Mouse (Mus musculus) heart, adult 2 months (tissue): ENCODE results near the gene Lrrc8d. TPM values are rescaled to one million over a fixed set of nuclear protein-coding genes. Genes with fewer than 3 reads are reported as not detected.

Experiments
- DNase-seq, 2 experiments: peaks; one replicate each; pipeline ENCODE4 v3.0.0; 2021
- H3K27ac ChIP-seq: fragments of 200-600 bp; 2 replicates; pipeline ENCODE4 v1.8.1; 2022
- H3K27me3 ChIP-seq: fragments of 200-500 bp; 2 replicates; pipeline ENCODE4 v1.6.1; 2012; ENCODE audit warnings: mild to moderate bottlenecking, low read length, inconsistent platforms, mixed read lengths; ENCODE audit not compliant: control insufficient read depth, insufficient read depth
- H3K36me3 ChIP-seq: fragments of 200-500 bp; 2 replicates; pipeline ENCODE4 v1.6.1; 2012; ENCODE audit warnings: low read length, inconsistent platforms; ENCODE audit not compliant: control insufficient read depth, insufficient read depth
- H3K4me1 ChIP-seq: fragments of 200-500 bp; 2 replicates; pipeline ENCODE4 v1.6.1; 2011; ENCODE audit warnings: low read length; ENCODE audit not compliant: control insufficient read depth, insufficient read depth
- H3K4me3 ChIP-seq: fragments of 200-600 bp; 2 replicates; pipeline ENCODE4 v1.8.1; 2022
- H3K79me2 ChIP-seq: fragments of 200-500 bp; replicated peaks from 2 replicates; pipeline ENCODE4 v1.6.1; 2012; ENCODE audit warnings: mild to moderate bottlenecking, inconsistent platforms, low read length, moderate library complexity, mixed read lengths; ENCODE audit not compliant: control insufficient read depth, insufficient read depth
- H3K9ac ChIP-seq: fragments of 200-500 bp; 2 replicates; pipeline ENCODE4 v1.6.1; 2012; ENCODE audit warnings: low read depth, mild to moderate bottlenecking, control low read depth, inconsistent platforms, low read length, mixed read lengths
- CTCF ChIP-seq: fragments of 200-600 bp; IDR thresholded peaks from 2 replicates; pipeline ENCODE4 v1.8.1; 2022; ENCODE audit warnings: antibody characterized with exemption, mild to moderate bottlenecking, moderate library complexity
- EP300 ChIP-seq: fragments of 200-500 bp; IDR thresholded peaks from 2 replicates; pipeline ENCODE4 v1.6.1; 2011; ENCODE audit warnings: low read depth, low read length, control low read depth; ENCODE audit not compliant: insufficient read depth
- POLR2A ChIP-seq: fragments of 200-500 bp; IDR thresholded peaks from 2 replicates; pipeline ENCODE4 v1.6.1; 2011; ENCODE audit warnings: mild to moderate bottlenecking, low read depth, low read length, control low read depth; ENCODE audit not compliant: insufficient read depth
- WGBS: fragments of 180-500 bp; shearing (Covaris S2); methylation state at CpG from one replicate; pipeline ENCODE4 v1.1.7; 2018; 5-methylcytosine and 5-hydroxymethylcytosine counted together
- intact Hi-C: fragments of 180-260 bp; cut with DNase I; formaldehyde crosslinking; loops from one replicate; pipeline ENCODE4 v1.15.1; 2025
- polyA plus RNA-seq: library from polyadenylated mRNA; depleted of rRNA; stranded (reverse); fragments of >200 nt; gene quantifications from 2 replicates; pipeline ENCODE4 v1.2.3, GENCODE M21; 2012
- total RNA-seq, 2 experiments: library from RNA; stranded (reverse); gene quantifications; 2 replicates each; pipeline ENCODE4 v1.2.3; 2021

Gene Lrrc8d
- total and polyA plus RNA-seq, 3 experiments: 4.3 to 8.8 (median 8.0) TPM

DNA sequence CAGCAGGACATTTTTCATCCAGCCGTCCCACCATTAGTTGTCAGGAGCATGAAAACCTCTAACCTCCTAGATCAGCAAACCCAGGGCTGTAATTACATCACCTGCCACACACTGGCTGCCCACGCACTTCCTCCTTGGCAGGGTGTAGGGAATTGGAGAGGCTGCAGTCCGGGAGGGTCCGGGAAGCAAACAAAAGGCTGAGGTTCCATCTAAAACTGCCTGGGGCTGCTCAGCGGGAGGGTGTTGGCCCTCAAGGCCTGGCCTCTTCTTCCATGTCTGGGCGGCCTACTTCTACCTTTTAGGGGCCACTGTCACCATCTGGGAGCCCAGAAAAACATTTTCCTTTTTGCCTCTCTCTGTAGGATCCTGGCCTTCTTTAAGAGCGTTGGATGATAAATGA, 1.1 kb upstream of the Lrrc8d start:
- peak in 1 of 2 experiments; percentile 47 for DNase-seq
- H3K27ac ChIP-seq: peak overlapping the region; percentile 92
- TF ChIP-seq POLR2A: no peak
- TF ChIP-seq CTCF: no peak
- no peak for TF ChIP-seq EP300
- H3K9ac ChIP-seq: no peak overlapping the region
- 43% methylated on average over 7 of the region's 7 CpGs for whole genome bisulfite sequencing
- intact Hi-C loops: loop anchor here (1.0 kb wide), 1 partner anchor 13 kb away; no protein-coding TSS in a partner anchor
- no peaks in the 10 kb centered on the region for H3K79me2 ChIP-seq
- H3K36me3 ChIP-seq: no peaks in the 10 kb centered on the region
- H3K4me1 ChIP-seq: peaks cover 1% of the 10 kb centered on the region; the same call in 1 of the 2 replicates
- H3K27me3 ChIP-seq: no peaks in the 10 kb centered on the region
- no peak overlapping the region; the same call in 1 of the 2 replicates for H3K4me3 ChIP-seq

DNA sequence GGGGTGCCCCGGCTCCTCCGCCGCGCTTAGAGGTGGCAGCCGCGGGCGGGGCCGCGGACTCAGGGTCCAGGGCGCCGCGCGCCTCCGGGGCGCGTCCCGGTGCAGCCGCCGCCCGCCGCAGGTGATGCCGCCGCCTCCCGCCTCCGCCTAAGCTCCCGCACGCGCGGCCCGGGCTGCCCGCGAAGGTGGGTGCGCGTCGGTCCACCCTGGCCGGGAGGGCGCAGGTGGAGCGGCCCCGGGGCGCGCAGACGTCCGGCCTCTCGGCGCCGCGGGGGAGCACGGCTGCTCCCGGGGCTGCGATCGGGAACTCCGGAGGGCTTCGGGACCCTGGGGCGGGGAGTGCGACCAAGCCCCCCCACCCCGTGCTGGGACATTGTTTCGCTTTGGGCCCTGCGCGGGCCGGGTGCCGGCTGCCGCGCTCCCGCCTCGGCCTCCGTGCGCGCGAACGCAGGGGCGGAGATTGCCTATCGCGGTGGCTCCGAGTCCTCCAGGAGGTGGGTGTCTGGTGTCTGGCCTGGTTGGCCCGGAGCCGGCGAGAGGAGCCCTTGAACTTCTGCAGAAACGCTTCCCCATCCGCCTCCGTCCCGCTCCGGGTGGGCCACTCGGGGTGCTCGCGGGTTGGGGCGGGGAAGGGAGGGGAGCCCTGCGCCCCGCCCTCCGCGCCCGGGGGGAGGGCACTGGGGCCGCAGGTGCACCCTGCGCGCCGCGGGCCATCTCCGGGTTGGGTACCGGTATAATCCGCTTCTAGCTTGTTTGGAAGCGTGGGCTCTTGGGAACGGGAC, 492 bp downstream of the Lrrc8d start:
- Histone ChIP-seq H3K36me3 (no peaks in the 10 kb centered on the region), H3K4me3 (peak overlapping the region; percentile 99), H3K9ac (peak overlapping the region; percentile 87), H3K79me2 (no peaks in the 10 kb centered on the region), H3K27me3 (no peaks in the 10 kb centered on the region), H3K4me1 (peaks cover 4% of the 10 kb centered on the region), H3K27ac (peak overlapping the region; percentile 92)
- TF ChIP-seq CTCF (no peak; the same call in 1 of the 2 replicates), EP300 (no peak), POLR2A (no peak)
- DNase-seq: peak; percentile 83 to 88
- intact Hi-C loops: no loop called here
- WGBS: under 1% methylated on average over 94 of the region's 101 CpGs

DNA sequence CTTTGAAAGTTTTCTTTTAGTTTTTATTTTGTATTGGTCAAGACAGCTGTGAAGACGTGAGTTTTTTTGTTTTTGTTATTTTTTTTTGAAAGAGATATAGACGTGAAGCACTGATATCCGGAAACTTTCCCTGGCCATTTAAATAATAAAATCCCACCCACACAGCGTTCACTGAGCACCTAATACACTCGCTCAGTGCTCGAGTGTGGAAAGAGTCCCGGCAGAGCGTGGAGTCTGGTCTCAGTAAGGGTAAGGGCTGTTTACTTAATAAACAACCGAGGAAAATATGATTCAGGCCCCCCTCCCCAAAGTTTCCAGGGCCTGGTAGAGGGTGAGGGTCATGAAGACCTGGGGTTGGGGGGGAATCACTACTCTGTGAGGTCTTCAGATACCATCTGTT, 1.6 kb downstream of the Lrrc8d start:
- Histone ChIP-seq H3K36me3 (no peaks in the 10 kb centered on the region), H3K9ac (no peak overlapping the region), H3K27ac (no peak overlapping the region; the same call in 1 of the 2 replicates), H3K4me1 (peaks cover 4% of the 10 kb centered on the region), H3K79me2 (no peaks in the 10 kb centered on the region), H3K27me3 (no peaks in the 10 kb centered on the region), H3K4me3 (no peak overlapping the region; the same call in 1 of the 2 replicates)
- TF ChIP-seq EP300 (no peak), POLR2A (no peak), CTCF (no peak)
- DNase-seq: no peak
- WGBS: 63% methylated on average over 9 of the region's 9 CpGs
- intact Hi-C loops: no loop called here

DNA sequence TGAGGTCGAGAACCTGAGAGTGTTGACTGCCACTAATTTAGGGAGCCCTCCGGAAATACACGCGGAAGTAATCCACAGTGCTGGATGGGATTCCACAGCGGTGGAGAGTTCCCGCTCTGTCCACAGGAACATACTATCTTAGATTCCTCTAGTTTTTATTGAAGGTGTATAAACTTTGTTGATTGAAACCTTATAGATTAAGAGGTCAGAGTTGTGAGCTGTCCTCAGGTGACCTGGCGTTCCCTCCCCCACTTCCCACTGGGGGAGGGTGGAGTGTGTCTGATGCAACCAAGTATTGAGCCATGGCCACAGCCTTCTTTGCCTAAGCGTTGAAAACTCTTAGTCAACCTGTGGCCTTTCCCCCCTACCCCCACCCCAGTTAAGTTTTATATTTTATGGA, 2.1 kb downstream of the Lrrc8d start:
- no peak for TF ChIP-seq EP300
- no peak for TF ChIP-seq POLR2A
- no peak for TF ChIP-seq CTCF
- H3K27ac ChIP-seq: no peak overlapping the region
- no peak overlapping the region for H3K9ac ChIP-seq
- no peaks in the 10 kb centered on the region for H3K36me3 ChIP-seq
- intact Hi-C loops: loop anchor here (2.0 kb wide), 1 partner anchor 39 kb away; no protein-coding TSS in a partner anchor
- WGBS: 59% methylated on average over 8 of the region's 8 CpGs
- H3K79me2 ChIP-seq: no peaks in the 10 kb centered on the region
- peaks cover 4% of the 10 kb centered on the region for H3K4me1 ChIP-seq
- H3K4me3 ChIP-seq: no peak overlapping the region
- H3K27me3 ChIP-seq: no peaks in the 10 kb centered on the region
- no peak for DNase-seq

DNA sequence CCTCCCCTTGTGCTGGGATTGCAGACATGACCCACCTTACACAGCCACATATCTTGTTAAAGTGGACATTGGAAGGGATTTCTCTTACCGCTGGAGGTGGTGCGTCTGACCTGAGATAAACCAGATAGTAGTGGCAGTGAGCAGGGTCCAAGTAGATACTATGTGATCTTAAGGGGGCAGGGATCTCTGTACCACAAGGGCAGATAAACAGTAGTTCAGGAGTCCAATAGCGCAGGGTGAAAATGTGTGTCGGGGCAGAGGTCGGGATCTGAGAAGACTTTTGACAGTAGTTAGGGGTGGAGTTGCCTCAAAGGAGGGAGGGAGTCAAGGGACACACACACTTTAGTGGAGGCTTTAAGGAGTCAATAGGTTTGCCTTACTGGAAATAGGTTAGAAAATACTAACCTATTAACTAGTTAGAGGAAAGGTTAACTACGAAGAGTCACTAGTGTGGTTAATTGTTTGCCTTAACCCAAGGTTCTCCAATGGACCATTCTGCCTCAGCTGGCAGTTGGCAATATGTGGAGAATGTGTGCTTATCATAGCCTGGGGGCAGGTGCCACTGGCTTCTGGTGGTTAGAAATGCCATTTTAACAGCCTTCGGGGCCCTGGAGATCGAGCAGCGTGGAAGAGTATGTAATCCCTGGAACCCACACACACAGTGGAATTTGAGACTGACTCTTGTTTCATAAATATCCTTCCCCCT, 3.0 kb downstream of the Lrrc8d start:
- Histone ChIP-seq H3K9ac (no peak overlapping the region), H3K4me1 (peaks cover 4% of the 10 kb centered on the region), H3K79me2 (no peaks in the 10 kb centered on the region), H3K27me3 (no peaks in the 10 kb centered on the region), H3K36me3 (no peaks in the 10 kb centered on the region), H3K27ac (no peak overlapping the region), H3K4me3 (no peak overlapping the region)
- DNase-seq: no peak
- intact Hi-C loops: loop anchor here (2.0 kb wide), 1 partner anchor 38 kb away; no protein-coding TSS in a partner anchor
- no peak for TF ChIP-seq POLR2A
- TF ChIP-seq CTCF: no peak
- TF ChIP-seq EP300: no peak
- WGBS: 88% methylated on average over 9 of the region's 9 CpGs
